Mouse (Mus musculus) right cerebral cortex, postnatal 36 days (tissue): ENCODE measurements around the gene Trpt1.
A peak's percentile ranks its signal among the peaks of the same experiment; 100 is the strongest.
"Not testable (repeated sequence)": the region's sequence is repeated elsewhere in the genome, so short reads cannot be mapped to it uniquely, and the experiment has no call there.

Experiments
- DNase-seq, 2 experiments: peaks; one replicate each; pipeline ENCODE4 v3.0.0; 2022; ENCODE audit warnings: low spot score in 2 of 2, mixed read lengths in 1 of 2

Trpt1 gene

DNA sequence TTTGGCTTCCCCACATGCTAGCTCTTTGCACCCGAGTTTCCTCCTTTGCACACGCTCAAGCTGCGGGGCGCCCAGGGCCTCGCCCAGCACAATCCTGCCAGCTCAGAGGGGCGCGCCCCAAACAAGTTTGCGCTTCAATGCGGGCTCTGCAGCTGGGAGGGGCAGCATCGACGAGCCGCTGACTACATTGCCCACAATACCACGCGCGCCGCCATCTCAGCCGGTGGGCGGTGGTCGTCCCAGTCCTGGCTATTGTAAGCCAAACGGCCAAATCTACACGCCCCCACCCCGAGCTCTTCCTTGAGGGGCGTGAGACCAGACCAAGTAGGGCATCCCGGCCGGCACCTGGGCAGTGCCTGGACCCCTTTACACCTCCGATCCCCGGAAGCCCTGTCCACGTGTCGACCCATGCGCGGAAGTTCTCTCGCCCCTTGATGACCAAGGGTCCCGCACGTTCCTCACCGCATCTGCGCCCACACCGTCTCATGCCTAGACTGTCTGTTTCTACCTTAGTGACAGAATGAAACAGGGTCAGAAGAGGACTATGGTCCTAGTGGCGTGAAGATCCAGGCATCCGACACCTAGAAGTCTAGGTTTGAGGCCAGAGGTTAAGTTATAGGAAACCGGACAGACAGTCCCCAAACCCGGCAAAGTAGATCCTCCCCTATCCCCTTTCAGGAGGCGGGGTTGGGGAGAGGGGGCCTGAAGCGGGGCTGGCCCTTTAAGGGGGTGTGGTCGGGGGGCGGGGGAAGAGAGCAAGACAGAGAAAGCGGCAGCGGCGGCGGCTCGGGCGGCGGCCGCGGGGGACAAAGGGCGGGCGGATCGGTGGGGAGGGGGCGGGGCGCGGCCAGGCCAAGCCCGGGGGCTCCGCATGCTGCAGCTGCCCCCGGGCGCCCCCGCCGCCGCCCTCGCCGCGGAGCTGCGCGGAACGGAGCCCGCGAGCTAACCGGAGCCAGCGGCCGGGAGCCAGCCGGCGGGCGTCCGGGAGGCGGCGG, 21.4 kb upstream of the Trpt1 start, which contains the start of gene Ppp1r14b:
Ppp1r14b (plus strand) TSS at position 758 of the 995 bp plus-strand sequence.
- DNase-seq, result peak; percentile 70 to 75

DNA sequence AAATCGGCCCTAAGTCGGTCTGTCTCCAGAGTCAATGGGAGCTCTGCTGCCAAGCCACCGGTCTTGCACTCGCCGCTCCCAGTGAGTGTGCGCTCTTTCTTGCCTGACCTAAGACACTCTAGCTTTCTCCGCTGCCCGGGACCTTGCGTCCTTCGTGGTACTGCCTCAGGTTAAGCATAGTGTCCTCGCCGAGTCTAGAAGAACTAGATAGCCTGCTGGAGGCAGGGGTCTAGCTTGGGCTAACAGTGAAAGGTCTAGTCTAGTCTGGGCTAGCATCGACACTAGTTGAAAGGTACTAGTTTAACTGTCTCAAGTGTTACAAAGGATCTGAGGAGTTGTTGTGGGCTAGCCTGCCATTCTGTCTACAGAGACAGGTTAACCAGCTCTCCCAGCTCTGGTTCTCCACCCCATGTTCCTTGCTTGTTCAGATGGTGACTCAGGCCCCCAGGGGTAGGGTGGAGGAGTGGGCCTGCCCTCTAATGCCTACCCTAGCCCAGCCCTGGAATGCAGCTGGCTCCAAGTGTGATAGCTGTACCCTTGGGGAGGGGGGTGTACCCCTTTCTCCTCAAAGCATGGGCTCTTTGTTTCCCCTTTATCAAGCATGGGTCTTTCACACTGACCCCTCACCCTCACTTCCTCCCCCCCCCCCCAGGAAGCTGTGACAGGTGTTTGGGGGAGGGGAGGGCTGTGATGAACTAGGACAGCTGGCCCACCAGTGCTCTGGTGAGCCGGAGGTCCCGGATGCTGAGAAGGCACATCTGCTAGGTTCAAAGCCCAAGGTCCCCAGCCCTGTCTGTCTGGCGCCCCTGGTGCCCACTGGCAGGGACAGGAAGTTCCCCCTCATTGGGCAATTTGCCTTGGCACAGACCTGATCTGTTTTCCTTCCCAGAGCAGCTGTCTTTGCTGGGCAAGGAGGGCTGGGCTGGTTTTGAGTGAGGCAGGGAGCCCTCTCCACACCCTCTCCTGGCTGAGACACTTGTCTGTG, 20.1 kb upstream of the Trpt1 start, which contains the start of gene Plcb3:
Plcb3 (minus strand) TSS at position 934 of the 985 bp plus-strand sequence.
- peak in 1 of 2 experiments; percentile 41 for DNase-seq

DNA sequence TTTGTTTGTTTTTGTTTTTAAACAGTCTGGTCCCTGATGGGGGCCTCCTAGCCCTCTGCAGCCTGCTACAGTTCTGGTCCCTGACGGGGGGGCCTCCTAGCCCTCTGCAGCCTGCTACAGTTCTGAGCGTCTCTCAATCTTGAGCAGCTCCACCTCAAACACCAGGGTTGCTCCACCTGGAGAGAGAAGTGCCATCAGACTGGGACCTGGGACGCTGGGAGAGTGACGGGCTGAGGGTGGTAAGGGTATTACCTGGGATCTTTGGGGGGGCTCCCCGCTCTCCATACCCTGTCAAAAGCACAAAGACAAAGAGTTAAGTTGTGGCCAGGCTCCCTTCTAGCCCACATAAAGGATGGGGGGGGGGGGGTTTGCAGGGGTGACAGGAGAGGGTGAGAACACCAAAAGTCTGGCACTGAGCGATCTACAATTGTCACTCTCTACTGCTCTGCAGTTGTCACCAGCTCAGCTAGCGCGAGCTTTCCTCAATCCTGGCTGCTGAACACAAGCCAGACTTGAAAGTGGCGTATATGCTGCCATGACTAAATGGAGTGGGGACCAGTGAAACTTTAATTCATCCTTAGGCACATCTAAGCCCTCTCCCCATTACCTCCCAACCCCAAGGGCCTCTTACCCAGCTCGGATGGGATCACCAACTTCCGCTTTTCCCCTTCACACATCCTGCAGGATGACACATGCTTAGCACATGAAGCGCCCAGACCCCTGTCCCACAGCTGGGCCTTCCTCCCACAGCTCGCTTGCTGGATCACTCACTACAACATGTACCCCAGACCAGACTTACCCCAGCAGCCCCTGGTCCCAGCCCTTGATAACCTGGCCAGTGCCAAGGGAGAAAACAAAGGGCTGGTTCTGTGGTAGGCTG, 17.9 kb upstream of the Trpt1 start:
- no peak for DNase-seq

DNA sequence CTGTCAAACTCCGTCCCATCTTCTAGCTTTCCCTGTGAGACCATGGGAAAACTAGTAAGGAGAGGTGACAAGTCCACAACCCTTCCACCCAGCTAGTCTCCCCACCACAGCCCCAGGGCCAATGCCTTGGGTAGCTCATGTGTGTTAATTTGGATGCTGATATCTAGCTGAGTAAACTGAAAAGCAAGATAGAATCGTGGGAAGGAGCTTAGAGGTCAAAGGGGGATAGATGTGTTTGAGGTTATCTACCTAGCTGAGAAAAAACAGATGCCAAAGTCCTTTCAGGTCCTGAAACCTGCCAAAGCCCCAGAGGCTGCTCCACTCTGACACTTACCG, 17.3 kb upstream of the Trpt1 start:
- no peak for DNase-seq

DNA sequence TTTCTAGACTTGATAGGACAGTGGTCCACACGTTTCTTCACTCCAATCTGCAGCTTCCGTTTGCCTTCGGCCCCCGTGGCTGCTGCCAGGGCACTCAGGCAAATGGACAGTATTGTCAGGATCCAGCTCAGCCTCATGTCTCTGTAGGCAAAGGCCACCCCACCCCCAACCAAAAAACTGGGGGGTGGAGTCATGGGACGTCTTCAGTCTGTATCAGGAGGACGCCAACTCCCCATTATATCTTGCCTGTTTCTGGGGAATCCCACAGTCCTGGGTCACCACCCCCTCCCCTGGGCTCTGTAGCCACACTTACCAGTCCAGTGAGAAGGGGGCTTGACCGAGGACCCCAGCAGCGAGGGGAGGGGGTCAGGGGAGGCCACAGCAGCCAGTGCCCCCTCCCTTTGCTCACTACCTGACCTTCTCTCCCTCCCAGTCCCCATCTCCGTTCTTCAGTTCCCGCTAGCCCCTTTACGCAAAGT, 16.9 kb upstream of the Trpt1 start:
- DNase-seq, result peak in 1 of 2 experiments; percentile 33

DNA sequence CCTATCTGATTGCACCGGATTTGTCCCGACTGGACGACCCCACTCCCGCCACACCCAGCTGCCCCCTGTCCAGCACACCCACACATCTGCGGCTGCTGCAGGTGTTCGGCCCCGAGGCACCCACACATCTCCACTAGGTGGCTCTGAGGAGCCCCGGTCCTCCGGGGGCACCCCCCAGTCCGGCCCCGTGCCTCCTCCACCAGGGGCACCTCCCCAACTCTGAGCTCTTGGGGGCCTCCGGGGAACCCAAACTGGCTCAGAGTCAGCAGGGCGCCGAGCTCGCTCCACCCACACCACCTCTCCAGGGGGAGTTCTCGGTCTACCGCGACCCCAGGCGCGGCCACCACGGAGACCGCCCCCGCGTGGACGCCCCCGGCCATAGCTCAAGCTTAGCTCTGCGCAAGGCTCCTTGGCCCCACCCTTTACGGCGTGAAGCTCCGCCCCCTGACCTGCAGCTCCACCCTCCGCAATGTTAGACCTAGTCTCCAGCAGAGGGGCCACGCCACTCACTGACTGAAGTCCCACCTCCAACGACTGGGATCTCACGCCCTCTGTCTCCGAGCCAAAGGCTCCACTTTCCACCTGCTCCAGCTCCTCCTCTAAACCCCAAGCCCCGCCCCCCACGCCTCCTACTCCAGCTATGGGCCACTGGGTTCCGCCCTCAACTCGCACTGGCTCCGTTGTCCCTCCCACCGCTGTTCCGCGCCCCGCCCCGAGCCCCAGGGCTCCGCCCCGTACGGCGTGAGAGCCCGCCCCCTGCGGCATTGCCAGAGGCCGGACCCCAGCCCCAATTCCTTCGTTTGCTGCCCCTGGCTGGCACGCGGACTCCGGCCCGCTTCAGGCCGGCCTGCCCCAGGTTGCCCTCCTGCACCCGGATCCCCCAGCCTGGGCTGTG, 16.2 kb upstream of the Trpt1 start:
- DNase-seq, result peak; percentile 99

DNA sequence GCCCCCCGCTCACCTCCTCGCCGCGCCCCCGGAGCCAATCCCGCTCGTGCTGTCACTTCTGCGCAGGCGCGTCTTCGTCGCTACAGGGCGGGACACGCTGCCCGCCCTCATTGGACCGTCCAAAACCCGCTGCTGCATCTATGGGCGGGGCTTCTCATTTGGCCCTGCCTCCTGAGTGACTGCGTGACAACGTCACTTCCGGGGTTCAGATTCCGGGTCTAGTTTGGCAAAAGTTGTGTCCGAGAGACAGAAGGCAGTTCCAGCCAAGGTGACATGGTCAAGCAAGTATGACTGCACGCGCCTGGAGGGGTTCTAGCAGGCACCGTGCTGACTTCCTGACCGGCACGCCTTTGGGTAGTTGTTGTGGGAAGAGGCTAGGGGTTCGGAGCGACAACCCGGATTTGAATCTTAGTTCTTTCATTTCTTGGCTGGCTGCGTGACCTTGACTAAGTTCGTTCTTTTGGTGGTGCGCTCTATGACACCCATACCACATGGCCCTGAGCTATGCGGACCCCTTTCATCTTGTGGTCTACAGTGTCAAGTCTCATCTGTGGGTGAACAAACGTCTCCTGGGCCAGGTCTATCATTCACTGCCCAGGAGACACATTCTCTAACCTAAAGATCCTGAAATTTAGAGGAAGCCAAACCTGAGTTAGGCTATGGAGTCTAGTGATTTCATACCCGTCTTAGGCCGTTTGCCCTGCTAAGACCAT, 15.4 kb upstream of the Trpt1 start, which contains the start of gene Fkbp2:
Fkbp2 (minus strand) TSS at position 121 of the 713 bp plus-strand sequence.
- DNase-seq, result peak; percentile 97 to 98

DNA sequence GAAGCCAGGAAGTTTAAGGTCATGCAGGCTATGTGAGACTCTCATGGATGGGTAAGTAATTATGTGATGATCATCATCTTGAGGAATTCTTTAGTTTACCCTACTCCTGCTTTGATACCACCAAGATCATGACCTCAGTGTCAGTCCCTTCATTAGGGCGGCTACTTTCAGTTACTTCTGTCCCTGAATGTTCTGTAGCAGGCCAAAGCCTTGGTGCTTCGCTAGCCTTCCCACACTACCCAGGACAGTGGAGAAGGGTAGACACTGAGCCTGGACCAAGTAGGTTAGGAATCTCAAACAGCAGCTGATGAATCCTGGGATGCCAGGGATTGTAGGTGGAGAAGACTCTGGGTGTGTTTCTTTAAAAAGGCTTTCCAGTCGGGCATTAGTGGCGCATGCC, 14.5 kb upstream of the Trpt1 start:
- DNase-seq, result no peak

DNA sequence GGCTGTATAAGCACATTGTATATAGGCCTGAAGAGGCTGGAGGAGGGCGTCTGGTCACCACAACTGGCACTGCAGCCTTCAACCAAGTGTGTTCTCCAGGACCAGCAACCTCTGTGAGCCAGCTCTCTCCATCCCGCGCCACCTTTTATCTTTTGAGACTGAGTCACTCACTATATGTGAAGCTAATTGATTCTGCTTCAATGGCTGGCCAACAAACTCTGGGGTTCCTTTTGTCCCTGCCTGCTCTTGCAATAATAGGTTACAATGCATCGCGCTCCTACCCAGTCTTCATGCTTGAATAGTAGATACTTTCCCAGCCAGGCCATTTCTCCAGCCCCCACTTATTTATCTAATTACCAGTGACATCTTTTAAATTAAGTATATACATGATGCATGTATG, 12.3 kb upstream of the Trpt1 start:
- DNase-seq, result no peak

DNA sequence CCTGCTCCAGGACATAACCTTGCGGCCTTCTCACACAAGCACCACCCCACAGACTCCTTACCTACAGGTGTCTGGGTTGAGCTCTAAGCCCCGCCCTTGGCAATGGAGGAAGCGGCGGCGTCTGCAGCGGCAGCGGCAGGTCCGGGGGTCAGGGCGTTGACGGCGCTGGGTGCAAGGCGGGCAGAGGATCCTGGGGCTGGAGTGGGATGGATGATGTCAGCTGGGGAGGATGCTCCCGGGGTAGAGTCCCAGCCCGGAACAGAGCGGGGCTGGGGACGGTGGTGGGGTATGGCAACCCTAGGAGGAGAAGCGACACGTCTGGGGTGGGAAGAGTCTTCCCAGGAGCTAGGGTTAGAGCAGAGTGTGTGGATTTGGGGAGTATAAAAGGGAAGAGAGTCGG, 10.6 kb upstream of the Trpt1 start:
- DNase-seq, result no peak

DNA sequence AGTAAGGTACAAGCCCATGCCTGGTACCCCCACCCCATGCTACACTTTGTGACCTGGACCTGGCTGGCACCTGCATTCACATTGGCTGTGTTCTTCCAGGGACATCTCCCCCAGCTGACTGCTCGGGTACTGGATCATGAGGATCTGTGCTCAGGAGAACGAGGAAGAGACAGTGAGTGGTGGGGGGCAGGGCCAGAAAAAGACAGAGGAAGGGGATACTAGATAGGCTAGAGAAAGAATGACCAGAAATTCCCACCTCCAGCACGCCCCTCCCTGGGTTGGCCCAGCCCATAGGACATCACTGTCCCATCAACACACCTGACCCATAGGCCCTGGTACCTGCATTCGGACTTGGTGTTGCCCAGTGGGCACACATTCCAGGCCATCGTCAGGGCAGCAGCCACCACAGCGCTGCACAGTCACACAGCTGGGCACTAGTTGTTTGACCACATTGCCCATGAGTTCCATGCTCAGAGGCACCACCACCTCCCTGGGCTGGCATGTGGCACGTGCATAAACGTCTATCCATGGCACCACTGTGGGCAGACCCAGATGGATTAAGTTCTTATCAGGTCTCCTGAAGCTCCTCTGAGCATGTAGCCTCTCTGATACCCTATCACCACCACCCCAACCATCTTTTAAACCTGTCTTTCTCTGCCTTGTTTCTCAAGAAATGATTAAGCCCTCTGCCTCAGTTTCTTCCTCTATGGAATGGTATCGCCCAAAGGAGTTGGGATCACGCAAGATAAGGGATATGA, 9.8 kb upstream of the Trpt1 start:
- no peak for DNase-seq

DNA sequence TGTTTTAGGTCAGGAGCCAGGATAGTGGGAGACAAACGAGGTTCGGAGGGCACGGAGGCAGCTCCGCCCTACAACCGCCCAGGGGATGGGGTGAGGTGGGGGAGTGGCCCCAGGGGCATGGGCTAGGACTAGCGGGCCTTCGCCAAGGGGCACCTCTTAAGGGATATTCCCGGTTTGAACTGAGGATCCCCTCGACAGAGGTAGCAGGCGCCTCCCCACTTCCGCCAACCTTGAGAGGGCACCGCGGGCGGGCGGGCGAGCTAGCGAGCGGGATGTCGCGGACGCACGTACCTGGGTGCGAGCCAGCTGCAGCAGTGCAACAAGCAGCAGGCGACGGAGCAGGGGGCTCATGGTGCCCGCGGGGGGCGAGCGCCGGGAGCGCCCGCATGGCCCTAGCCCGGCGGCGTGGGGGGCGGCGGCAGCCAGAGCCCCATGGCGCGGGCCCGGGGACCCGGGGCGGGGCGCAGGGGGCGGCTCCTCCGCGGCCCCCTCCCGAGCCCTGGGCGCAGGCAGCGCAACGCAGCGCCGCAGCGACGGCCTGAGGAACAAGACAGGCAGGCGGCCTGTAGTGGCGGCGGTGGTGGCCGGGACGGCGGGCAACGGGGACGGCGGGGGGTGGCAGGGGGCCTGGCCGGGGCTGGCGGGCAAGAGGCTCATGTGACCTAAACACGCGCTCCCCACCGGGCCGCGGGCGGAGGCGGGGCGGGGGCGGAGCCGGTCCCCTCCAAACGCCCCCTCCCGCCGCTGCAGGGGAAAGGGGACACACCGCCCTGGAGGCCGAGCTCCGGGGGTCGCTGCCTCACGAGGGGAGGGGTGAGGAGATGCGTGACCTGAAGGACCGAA, 8.6 kb upstream of the Trpt1 start, which contains the start of gene Vegfb:
Vegfb (minus strand) TSS at position 591 of the 843 bp plus-strand sequence.
- peak in 1 of 2 experiments; percentile 54 for DNase-seq

DNA sequence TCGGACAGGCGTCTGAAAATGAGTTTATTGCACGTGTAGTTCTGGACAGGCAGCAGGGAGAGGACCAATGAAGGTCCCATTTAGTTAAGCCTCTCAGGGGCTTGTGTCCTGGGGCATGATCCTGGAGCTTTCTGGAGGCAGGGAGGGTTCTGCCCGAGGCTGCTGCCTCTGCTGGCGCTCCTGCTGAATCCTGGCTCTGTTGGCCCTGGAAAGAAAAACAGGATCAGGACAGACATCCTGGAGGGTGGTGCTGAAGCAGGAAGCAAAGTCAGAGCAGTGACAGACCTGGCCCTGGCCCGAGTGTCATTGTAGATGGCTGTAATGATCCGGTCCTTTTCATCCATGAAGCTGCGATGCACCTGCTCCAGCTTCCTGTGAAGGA, 8.0 kb upstream of the Trpt1 start:
- no peak for DNase-seq

DNA sequence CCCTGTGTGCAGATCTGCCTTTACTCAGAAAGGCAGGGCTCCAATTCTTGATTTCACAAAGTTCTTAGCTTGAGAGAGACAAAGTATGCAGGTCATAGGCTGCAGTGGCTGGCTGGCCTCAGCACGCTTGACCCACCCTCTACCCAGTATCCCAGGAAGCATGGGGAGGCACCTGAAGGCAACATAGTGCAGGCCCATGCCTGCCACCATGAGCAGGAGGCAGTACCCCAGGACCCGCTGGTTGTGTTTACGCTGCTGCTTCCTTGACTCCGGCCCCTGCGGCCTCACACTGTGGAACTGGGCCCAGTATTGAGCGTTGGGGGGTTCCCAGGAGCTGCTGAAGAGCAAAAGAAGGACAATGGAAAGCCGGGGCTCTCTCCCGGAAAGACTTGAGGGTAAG, 6.7 kb upstream of the Trpt1 start:
- DNase-seq, result no peak

DNA sequence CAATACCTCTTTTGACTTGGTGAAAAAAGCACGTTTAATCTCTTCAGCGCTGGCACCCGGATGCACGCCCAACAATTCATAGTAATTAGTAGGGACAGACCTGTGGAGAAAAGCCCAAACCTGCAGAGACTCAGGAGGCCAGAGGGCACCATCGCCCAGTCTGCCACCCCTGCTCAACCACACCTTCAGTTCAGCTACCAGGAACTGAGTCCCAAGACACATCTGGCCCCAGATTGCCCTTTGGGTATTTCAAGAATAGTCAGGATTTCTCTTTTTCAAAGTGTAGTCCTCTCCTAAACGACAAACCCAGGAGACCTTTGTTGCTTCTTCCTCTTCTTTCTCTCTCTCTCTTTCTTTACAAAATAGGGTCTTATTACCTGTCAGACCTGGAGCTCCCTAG, 5.2 kb upstream of the Trpt1 start:
- no peak for DNase-seq

DNA sequence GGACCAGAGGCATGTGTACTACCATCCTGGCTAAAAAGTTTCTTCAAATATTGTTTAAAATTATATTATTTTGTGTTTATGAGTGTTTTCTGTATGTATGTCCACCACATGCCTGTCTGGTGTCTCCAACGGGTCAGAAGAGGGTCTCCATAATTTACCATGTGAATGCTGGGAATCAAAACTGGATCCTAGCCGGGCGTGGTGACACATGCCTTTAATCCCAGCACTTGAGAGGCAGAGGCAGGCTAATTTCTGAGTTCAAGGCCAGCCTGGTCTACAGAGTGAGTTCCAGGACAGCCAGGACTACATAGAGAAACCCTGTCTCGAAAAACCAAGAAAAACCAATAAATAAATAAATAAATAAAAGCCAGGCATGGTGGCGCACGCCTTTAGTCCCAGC, 4.8 kb upstream of the Trpt1 start:
- DNase-seq, result not testable (repeated sequence)
